Mouse (Mus musculus) ES-E14 (cell line): ENCODE data around the gene Dock4. TPM values are rescaled to one million over a fixed set of nuclear protein-coding genes. Genes with fewer than 3 reads are reported as not detected.

Source experiments
- DNase-seq: peaks from one replicate; pipeline ENCODE4 v3.0.0-alpha.2; 2013; ENCODE audit warnings: low read depth, low spot score
- H3K27ac ChIP-seq: 2 replicates; pipeline ENCODE4 v1.5.1; 2012; ENCODE audit warnings: low read depth, mild to moderate bottlenecking, low read length, moderate library complexity, mixed read lengths; ENCODE audit not compliant: poor library complexity, insufficient read depth, severe bottlenecking
- H3K36me3 ChIP-seq: 2 replicates; pipeline ENCODE4 v1.6.1; 2012; ENCODE audit warnings: mild to moderate bottlenecking, low read length, moderate library complexity, mixed read lengths; ENCODE audit not compliant: control insufficient read depth, poor library complexity, insufficient read depth, severe bottlenecking
- H3K4me1 ChIP-seq, 2 experiments: fragments of 150-350 bp in 1 of 2; sonication (generic) in 1 of 2; 2 replicates each; pipeline ENCODE4 v1.6.1; 2012; ENCODE audit warnings: low read length in 2 of 2, mild to moderate bottlenecking in 1 of 2, mixed read lengths in 1 of 2; ENCODE audit not compliant: control insufficient read depth in 2 of 2, insufficient read depth in 2 of 2, poor library complexity in 1 of 2
- H3K4me3 ChIP-seq, 2 experiments: fragments of 150-350 bp in 1 of 2; sonication (generic) in 1 of 2; 2 replicates each; pipeline ENCODE4 v1.5.1; 2012; ENCODE audit warnings: low read length in 2 of 2, low read depth in 1 of 2, mild to moderate bottlenecking in 1 of 2, mixed read lengths in 1 of 2; ENCODE audit not compliant: insufficient read depth in 1 of 2, poor library complexity in 1 of 2, severe bottlenecking in 1 of 2
- H3K9ac ChIP-seq: 2 replicates; pipeline ENCODE4 v1.6.1; 2012; ENCODE audit warnings: low read depth, mild to moderate bottlenecking, low read length, mixed read lengths; ENCODE audit not compliant: poor library complexity, insufficient read depth, severe bottlenecking
- H3K9me3 ChIP-seq: fragments of 150-350 bp; sonication (generic); 2 replicates; pipeline ENCODE4 v1.6.1; 2012; ENCODE audit warnings: low read depth, mild to moderate bottlenecking, low read length; ENCODE audit not compliant: control insufficient read depth, insufficient read depth
- CHD2 ChIP-seq: IDR thresholded peaks from 2 replicates; pipeline ENCODE4 v1.6.1; 2014; ENCODE audit warnings: mild to moderate bottlenecking, low read depth, low read length, inconsistent platforms
- HCFC1 ChIP-seq: IDR thresholded peaks from 2 replicates; pipeline ENCODE4 v1.6.1; 2012; ENCODE audit warnings: low read length, inconsistent platforms, borderline replicate concordance; ENCODE audit not compliant: insufficient read depth
- MAFK ChIP-seq: IDR thresholded peaks from 2 replicates; pipeline ENCODE4 v1.6.1; 2014; ENCODE audit warnings: mild to moderate bottlenecking, low read depth, low read length, inconsistent platforms; ENCODE audit not compliant: insufficient read depth
- ZC3H11A ChIP-seq: IDR thresholded peaks from 2 replicates; pipeline ENCODE4 v1.6.1; 2012; ENCODE audit warnings: low read depth, mild to moderate bottlenecking, inconsistent platforms, low read length, borderline replicate concordance
- ZNF384 ChIP-seq: IDR thresholded peaks from 2 replicates; pipeline ENCODE4 v1.6.1; 2012; ENCODE audit warnings: low read depth, low read length, inconsistent platforms
- in situ Hi-C, 2 experiments: fragments of 600-800 bp; cut with MboI; formaldehyde crosslinking; loops; one replicate each; pipeline ENCODE4 v1.15.1; 2025; ENCODE audit warnings: low sequenced_read_pairs in 2 of 2, inconsistent platforms in 1 of 2; ENCODE audit not compliant: unreplicated experiment in 2 of 2
- total RNA-seq: library from RNA; depleted of rRNA; stranded (reverse); fragments of 300-350 nt; gene quantifications from 2 replicates; pipeline ENCODE4 v1.2.3, GENCODE M21; 2012

The Dock4 gene
- total RNA-seq, 1 experiment: 7.9 TPM

DNA sequence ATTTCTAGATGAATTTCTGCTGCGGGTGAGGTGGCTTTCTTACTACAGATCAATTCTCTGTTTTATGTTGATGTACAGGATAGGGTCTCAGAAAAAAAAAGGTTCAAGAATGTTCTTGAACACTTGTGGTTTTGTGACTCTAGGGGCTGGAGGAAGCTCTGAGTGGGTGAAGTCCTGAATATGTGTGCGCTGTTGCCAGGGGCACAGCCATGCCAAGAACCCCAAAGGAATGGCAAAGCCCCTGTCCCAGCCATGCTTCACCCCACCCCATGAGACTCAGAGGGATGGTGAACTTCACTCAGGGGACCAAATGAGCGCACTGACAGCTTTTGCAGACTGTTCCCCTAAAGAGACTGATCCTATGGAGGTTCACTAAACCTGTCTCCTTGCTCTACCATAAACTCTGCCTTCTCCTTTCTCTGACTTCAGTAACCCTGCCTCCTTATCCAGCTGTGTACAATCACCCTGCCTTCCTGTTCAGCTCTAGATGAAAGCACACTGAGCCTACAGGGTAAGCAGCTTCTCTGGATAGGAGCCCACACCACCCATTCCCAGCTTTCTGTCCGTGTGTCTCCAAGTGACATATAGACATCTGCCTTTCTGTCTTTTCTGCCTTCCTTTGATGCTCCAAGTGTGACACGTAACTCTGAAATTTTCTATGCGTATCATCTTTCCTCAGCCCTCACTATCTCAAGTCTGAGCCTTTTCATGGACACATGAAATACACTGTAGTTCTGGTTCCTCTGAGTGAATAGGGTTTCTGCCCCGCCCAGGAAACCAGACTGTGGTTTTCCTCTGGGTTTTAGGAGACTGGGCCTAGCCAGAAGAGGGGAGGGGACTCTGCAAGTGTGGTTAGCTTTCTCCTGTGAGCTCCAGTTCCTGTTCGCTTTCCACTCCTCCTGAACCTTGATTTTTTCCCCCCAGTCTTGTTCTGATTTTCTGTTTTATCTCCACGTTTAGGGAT, 90.2 kb downstream of the Dock4 start:
- Histone ChIP-seq H3K9me3 (no peaks in the 10 kb centered on the region), H3K36me3 (no peaks in the 10 kb centered on the region), H3K4me1 (peaks cover 3% of the 10 kb centered on the region in 2 experiments; a peak in 2 of 4 replicates), H3K4me3 (no peak overlapping the region), H3K27ac (no peak overlapping the region), H3K9ac (no peak overlapping the region)
- in situ Hi-C loops: no loop called here
- TF ChIP-seq ZC3H11A (no peak), HCFC1 (no peak)
- DNase-seq: no peak

DNA sequence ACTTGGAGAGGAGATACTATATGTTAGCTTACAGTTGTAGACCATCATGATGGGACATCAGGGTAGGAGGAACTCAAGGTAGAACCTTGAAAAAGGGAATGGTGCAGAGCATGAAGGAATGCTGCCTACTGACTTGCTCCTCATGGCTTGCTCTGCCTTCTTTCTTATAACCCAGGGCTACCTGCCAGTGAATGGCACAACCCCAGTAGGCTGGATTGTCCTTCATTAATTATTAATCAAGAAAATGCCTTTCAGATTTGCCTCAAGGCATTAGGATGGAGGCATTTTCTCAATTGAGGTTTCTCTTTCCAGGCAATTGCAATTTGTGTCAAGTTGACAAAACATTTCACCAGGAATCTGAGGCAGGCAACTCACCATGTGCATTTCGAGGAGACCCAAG, 92.1 kb downstream of the Dock4 start:
- Histone ChIP-seq H3K9me3 (no peaks in the 10 kb centered on the region), H3K4me1 (peaks cover 0 to 1% of the 10 kb centered on the region in 2 experiments; a peak in 1 of 4 replicates), H3K9ac (no peak overlapping the region), H3K36me3 (no peaks in the 10 kb centered on the region), H3K27ac (no peak overlapping the region), H3K4me3 (no peak overlapping the region)
- TF ChIP-seq MAFK (no peak), ZNF384 (no peak), HCFC1 (no peak), CHD2 (no peak), ZC3H11A (no peak)
- in situ Hi-C loops: no loop called here
- no peak for DNase-seq

DNA sequence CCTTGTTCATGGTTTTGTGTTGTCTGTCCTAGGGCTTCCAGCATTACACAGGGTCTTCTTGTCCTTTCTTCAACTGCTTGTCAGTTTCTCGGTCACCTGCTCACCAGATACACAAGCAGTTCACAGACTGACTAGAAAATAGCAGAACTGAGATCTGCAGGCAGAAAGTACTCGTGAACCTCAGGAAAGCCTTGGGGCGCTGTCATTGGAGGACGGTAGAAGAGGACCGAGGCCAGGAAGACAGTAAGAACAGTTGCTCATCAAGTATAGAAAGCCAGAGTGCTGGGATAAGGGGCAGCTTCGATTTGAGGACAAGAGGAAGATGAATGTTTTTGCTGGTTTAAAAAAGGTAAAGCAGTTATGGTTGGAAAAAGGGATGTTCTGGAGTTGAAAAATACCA, 92.6 kb downstream of the Dock4 start:
- in situ Hi-C loops: no loop called here
- no peak for DNase-seq
- TF ChIP-seq ZNF384 (no peak), HCFC1 (no peak), CHD2 (no peak), ZC3H11A (no peak), MAFK (no peak)
- H3K9me3 ChIP-seq: no peaks in the 10 kb centered on the region
- H3K9ac ChIP-seq: no peak overlapping the region
- H3K4me1 ChIP-seq: no peaks in the 10 kb centered on the region
- H3K4me3 ChIP-seq: no peak overlapping the region
- no peak overlapping the region for H3K27ac ChIP-seq
- no peaks in the 10 kb centered on the region for H3K36me3 ChIP-seq

DNA sequence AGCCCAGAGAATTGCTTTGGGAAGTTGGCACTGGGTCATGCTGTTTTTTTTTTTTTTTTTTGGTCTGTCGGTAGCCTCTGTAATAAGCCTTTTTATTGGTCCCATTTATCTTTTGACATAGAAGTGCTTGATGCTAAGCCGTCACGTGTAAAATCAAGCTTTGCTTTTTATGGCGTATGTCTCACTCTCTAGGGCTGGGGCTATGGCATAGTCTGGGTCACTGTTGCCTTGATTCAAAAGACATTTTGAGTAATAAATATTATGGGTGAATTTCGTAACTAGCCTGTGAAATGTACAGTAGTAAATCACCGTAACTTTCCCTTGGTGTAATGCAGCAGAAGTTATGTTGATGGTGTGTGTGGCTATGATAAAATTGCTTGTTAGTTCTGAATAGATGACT, 93.0 kb downstream of the Dock4 start:
- Histone ChIP-seq H3K9ac (no peak overlapping the region), H3K4me3 (no peak overlapping the region), H3K9me3 (no peaks in the 10 kb centered on the region), H3K27ac (no peak overlapping the region), H3K4me1 (no peaks in the 10 kb centered on the region), H3K36me3 (no peaks in the 10 kb centered on the region)
- TF ChIP-seq CHD2: no peak
- no peak for TF ChIP-seq ZC3H11A
- no peak for TF ChIP-seq ZNF384
- TF ChIP-seq MAFK: no peak
- no peak for TF ChIP-seq HCFC1
- DNase-seq: no peak
- in situ Hi-C loops: no loop called here
